Mouse (Mus musculus) bone marrow macrophage, adult 2 months (primary cell): ENCODE data around the gene Plekhm2.

Experiments used
- CTCF ChIP-seq: IDR thresholded peaks from 2 replicates; pipeline ENCODE4 v1.5.1; 2012; ENCODE audit warnings: low read depth, mild to moderate bottlenecking, low read length, moderate library complexity
- POLR2A ChIP-seq: IDR thresholded peaks from 2 replicates; pipeline ENCODE4 v1.6.1; 2012; ENCODE audit warnings: mild to moderate bottlenecking, low read depth, low read length, borderline replicate concordance

GRCm38 (mm10) chr4:141623666-141624065, 41.0 kb downstream of the Plekhm2 start, which contains the start of gene Slc25a34:
- TF ChIP-seq CTCF: no peak
- TF ChIP-seq POLR2A: no peak
